Mouse (Mus musculus): Measurements from ENCODE around the gene Cyp2d9. TPM values are rescaled to one million over a fixed set of nuclear protein-coding genes. Genes with fewer than 3 reads are reported as not detected.
"Not testable (repeated sequence)": the region's sequence is repeated elsewhere in the genome, so short reads cannot be mapped to it uniquely, and the experiment has no call there.

Gene Cyp2d9
- polyA plus RNA-seq, 1 experiment from 2014 or later: not detected

DNA sequence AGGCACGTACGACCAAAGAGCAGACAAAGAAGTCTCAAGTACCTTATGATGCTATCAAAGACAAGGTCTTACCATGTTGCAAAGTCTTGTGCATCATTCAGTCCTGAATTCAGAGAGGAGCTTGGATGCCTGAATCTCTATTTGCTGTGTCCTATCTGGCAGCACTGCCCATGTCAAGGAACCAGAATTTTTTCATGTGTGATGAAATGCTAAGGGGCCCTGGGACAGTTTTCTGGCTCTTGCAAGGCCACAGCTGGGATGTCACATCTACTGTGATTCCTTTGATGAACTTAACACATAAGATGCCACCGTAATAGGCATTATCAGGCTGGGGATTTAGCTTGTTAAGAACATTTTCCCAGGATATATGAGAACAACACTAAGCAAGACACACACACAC, 1.8 kb downstream of the Cyp2d9 start:
- ATAC-seq (replicated peaks; ENCODE audit: extremely low read depth, insufficient read depth, low FRiP score): no peak
- no peak overlapping the region for H3K9ac ChIP-seq (ENCODE audit: low read length)
- WGBS: 74% methylated on average over 3 of the region's 3 CpGs
- no peaks in the 10 kb centered on the region for H3K4me1 ChIP-seq (ENCODE audit: control insufficient read depth, insufficient read depth, low read length)
- no peaks in the 10 kb centered on the region for H3K27me3 ChIP-seq (ENCODE audit: control insufficient read depth, insufficient read depth, low read length)
- H3K4me3 ChIP-seq (ENCODE audit: low read length): no peak overlapping the region
- H3K4me2 ChIP-seq (ENCODE audit: low read depth, low read length): no peak overlapping the region
- H3K9me3 ChIP-seq (replicated peaks; ENCODE audit: control insufficient read depth, low read length): peaks cover 7% of the 10 kb centered on the region
- no peak overlapping the region for H3K27ac ChIP-seq (ENCODE audit: low read length)
- no peaks in the 10 kb centered on the region for H3K36me3 ChIP-seq (ENCODE audit: control insufficient read depth, insufficient read depth)

DNA sequence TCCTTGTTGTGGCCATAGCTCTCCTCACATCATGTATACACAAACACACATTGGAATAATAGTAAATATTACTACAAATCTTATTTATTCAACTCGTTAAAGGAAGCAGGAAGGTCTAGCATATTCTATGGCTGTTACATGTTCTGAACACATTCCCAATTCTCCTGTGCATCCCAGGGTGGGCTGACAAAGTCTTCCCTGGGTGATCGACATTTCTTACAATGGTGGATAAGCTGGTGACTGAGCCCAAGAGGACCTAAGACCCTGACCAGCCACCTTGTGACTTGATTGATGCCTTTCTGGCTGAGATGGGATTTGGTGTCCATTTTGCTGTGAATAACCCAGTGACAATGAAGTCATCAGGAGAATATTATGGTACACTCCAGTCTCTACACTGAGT, 2.4 kb downstream of the Cyp2d9 start:
- no peak overlapping the region for H3K9ac ChIP-seq (ENCODE audit: low read length)
- 71% methylated on average over 2 of the region's 2 CpGs for WGBS

DNA sequence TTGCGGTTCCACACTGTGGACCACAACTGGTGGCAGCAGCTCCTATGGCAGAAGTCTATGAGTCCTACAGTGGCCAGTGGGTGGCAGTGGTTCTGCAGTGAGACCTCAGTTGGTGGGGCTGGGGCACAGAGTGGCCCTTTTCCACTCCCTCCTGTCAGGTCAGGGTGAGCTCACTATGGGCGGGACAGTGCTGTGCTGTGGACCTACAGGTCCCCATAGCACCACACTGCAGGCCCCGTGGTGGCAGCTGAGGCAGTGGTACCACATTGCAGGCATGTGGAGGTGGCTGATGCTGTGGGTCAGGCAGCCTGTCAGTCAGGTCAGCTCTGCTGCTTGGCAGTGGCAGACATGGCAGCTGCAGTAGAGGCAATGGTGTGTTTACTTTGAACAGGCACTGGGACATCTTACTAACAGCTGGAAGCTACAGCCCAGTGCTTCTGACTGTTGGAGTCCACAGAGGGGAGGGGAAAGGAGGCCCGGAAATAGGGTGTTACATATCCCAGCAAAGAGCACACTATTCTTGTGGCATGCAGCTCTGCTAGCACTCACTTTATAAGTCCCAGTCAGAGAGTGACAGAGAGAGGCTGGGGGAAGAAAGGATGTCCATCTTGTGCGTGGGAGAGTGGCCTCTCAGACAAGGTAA, 4.9 kb downstream of the Cyp2d9 start:
- no peaks in the 10 kb centered on the region for H3K27me3 ChIP-seq (ENCODE audit: control insufficient read depth, insufficient read depth, low read length)
- H3K27ac ChIP-seq (ENCODE audit: low read length): no peak overlapping the region
- peaks cover 7% of the 10 kb centered on the region for H3K9me3 ChIP-seq (replicated peaks; ENCODE audit: control insufficient read depth, low read length)
- no peak overlapping the region for H3K4me2 ChIP-seq (ENCODE audit: low read depth, low read length)
- no peak overlapping the region for H3K9ac ChIP-seq (ENCODE audit: low read length)
- ATAC-seq (replicated peaks; ENCODE audit: extremely low read depth, insufficient read depth, low FRiP score): no peak
- no peak overlapping the region for H3K4me3 ChIP-seq (ENCODE audit: low read length)
- no peaks in the 10 kb centered on the region for H3K4me1 ChIP-seq (ENCODE audit: control insufficient read depth, insufficient read depth, low read length)
- WGBS: 48% methylated on average over 5 of the region's 5 CpGs
- H3K36me3 ChIP-seq (ENCODE audit: control insufficient read depth, insufficient read depth): no peaks in the 10 kb centered on the region

More for the DNA sequence above, 2.4 kb downstream of the Cyp2d9 start:
- H3K27me3 ChIP-seq (ENCODE audit: control insufficient read depth, insufficient read depth, low read length): no peaks in the 10 kb centered on the region
- ATAC-seq (replicated peaks; ENCODE audit: extremely low read depth, insufficient read depth, low FRiP score): no peak
- no peak overlapping the region for H3K27ac ChIP-seq (ENCODE audit: low read length)
- no peak overlapping the region for H3K4me3 ChIP-seq (ENCODE audit: low read length)
- H3K9me3 ChIP-seq (replicated peaks; ENCODE audit: control insufficient read depth, low read length): peaks cover 7% of the 10 kb centered on the region
- no peak overlapping the region for H3K4me2 ChIP-seq (ENCODE audit: low read depth, low read length)
- no peaks in the 10 kb centered on the region for H3K4me1 ChIP-seq (ENCODE audit: control insufficient read depth, insufficient read depth, low read length)
- H3K36me3 ChIP-seq (ENCODE audit: control insufficient read depth, insufficient read depth): no peaks in the 10 kb centered on the region

- Histone ChIP-seq H3K9me3 (replicated peaks; ENCODE audit: control insufficient read depth, low read length) (no peaks in the 10 kb centered on the region), H3K4me2 (ENCODE audit: low read depth, low read length) (no peak overlapping the region), H3K27me3 (ENCODE audit: control insufficient read depth, insufficient read depth, low read length) (no peaks in the 10 kb centered on the region), H3K36me3 (ENCODE audit: control insufficient read depth, insufficient read depth) (no peaks in the 10 kb centered on the region), H3K27ac (ENCODE audit: low read length) (no peak overlapping the region), H3K9ac (ENCODE audit: low read length) (no peak overlapping the region), H3K4me3 (ENCODE audit: low read length) (no peak overlapping the region), H3K4me1 (ENCODE audit: control insufficient read depth, insufficient read depth, low read length) (no peaks in the 10 kb centered on the region; the same call in 1 of the 2 replicates)
- no peak for ATAC-seq (replicated peaks; ENCODE audit: extremely low read depth, insufficient read depth, low FRiP score)
- WGBS: 78% methylated on average over 3 of the region's 3 CpGs
Observed at GRCm38 (mm10) chr15:82443658-82444057, 10.4 kb downstream of the Cyp2d9 start.

DNA sequence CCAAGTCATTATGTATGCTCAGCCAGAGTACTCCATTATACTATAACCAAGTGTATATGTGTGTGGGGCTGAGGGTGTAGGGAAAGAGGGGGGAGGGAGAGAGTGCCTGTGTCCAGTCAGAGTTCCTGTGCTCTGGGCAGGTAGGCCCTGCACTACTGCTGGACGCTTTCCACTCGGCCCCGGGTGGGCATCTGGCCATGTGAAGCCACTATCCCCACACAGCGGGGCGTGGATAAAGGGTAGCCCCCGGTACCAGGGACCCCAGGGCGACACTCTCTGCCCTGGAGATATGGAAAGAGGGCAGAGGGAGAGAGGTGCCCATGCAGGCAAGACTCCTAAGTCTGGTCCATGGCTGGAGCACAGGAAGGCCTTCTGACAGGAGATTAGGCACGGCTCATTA, 12.0 kb downstream of the Cyp2d9 start:
- Histone ChIP-seq H3K9me3 (replicated peaks; ENCODE audit: control insufficient read depth, low read length) (no peaks in the 10 kb centered on the region), H3K9ac (ENCODE audit: low read length) (no peak overlapping the region), H3K36me3 (ENCODE audit: control insufficient read depth, insufficient read depth) (no peaks in the 10 kb centered on the region), H3K4me1 (ENCODE audit: control insufficient read depth, insufficient read depth, low read length) (no peaks in the 10 kb centered on the region; the same call in 1 of the 2 replicates), H3K4me3 (ENCODE audit: low read length) (no peak overlapping the region), H3K27ac (ENCODE audit: low read length) (no peak overlapping the region), H3K4me2 (ENCODE audit: low read depth, low read length) (no peak overlapping the region), H3K27me3 (ENCODE audit: control insufficient read depth, insufficient read depth, low read length) (no peaks in the 10 kb centered on the region)
- ATAC-seq (replicated peaks; ENCODE audit: extremely low read depth, insufficient read depth, low FRiP score): no peak
- 76% methylated on average over 8 of the region's 8 CpGs for WGBS

- not testable (repeated sequence) for H3K4me1 ChIP-seq (ENCODE audit: control insufficient read depth, insufficient read depth, low read length); H3K9me3 ChIP-seq (replicated peaks; ENCODE audit: control insufficient read depth, low read length); H3K4me3 ChIP-seq (ENCODE audit: low read length); H3K4me2 ChIP-seq (ENCODE audit: low read depth, low read length); H3K27ac ChIP-seq (ENCODE audit: low read length); ATAC-seq (replicated peaks; ENCODE audit: extremely low read depth, insufficient read depth, low FRiP score); H3K27me3 ChIP-seq (ENCODE audit: control insufficient read depth, insufficient read depth, low read length); H3K9ac ChIP-seq (ENCODE audit: low read length); H3K36me3 ChIP-seq (ENCODE audit: control insufficient read depth, insufficient read depth)
- WGBS: 64% methylated on average over 2 of the region's 2 CpGs
Observed at GRCm38 (mm10) chr15:82450045-82450444, 16.8 kb downstream of the Cyp2d9 start.

- not testable (repeated sequence) for H3K36me3 ChIP-seq (ENCODE audit: control insufficient read depth, insufficient read depth); H3K4me1 ChIP-seq (ENCODE audit: control insufficient read depth, insufficient read depth, low read length); H3K4me3 ChIP-seq (ENCODE audit: low read length); H3K9ac ChIP-seq (ENCODE audit: low read length); H3K27ac ChIP-seq (ENCODE audit: low read length); H3K27me3 ChIP-seq (ENCODE audit: control insufficient read depth, insufficient read depth, low read length); H3K4me2 ChIP-seq (ENCODE audit: low read depth, low read length); ATAC-seq (replicated peaks; ENCODE audit: extremely low read depth, insufficient read depth, low FRiP score); H3K9me3 ChIP-seq (replicated peaks; ENCODE audit: control insufficient read depth, low read length)
- WGBS: 76% methylated on average over 1 of the region's 1 CpGs
Observed at GRCm38 (mm10) chr15:82452133-82452532, 18.9 kb downstream of the Cyp2d9 start.

- not testable (repeated sequence) for H3K27me3 ChIP-seq (ENCODE audit: control insufficient read depth, insufficient read depth, low read length); ATAC-seq (replicated peaks; ENCODE audit: extremely low read depth, insufficient read depth, low FRiP score); H3K9ac ChIP-seq (ENCODE audit: low read length); H3K4me3 ChIP-seq (ENCODE audit: low read length); H3K36me3 ChIP-seq (ENCODE audit: control insufficient read depth, insufficient read depth); H3K27ac ChIP-seq (ENCODE audit: low read length); H3K9me3 ChIP-seq (replicated peaks; ENCODE audit: control insufficient read depth, low read length); H3K4me1 ChIP-seq (ENCODE audit: control insufficient read depth, insufficient read depth, low read length); H3K4me2 ChIP-seq (ENCODE audit: low read depth, low read length)
- WGBS: 77% methylated on average over 6 of the region's 6 CpGs
Observed at GRCm38 (mm10) chr15:82453501-82453900, 20.3 kb downstream of the Cyp2d9 start.

GRCm38 (mm10) chr15:82456086-82456790, 23.0 kb downstream of the Cyp2d9 start:
- not testable (repeated sequence) for H3K27ac ChIP-seq (ENCODE audit: low read length); H3K9ac ChIP-seq (ENCODE audit: low read length); H3K27me3 ChIP-seq (ENCODE audit: control insufficient read depth, insufficient read depth, low read length); H3K9me3 ChIP-seq (replicated peaks; ENCODE audit: control insufficient read depth, low read length); ATAC-seq (replicated peaks; ENCODE audit: extremely low read depth, insufficient read depth, low FRiP score); H3K4me3 ChIP-seq (ENCODE audit: low read length); H3K36me3 ChIP-seq (ENCODE audit: control insufficient read depth, insufficient read depth); H3K4me2 ChIP-seq (ENCODE audit: low read depth, low read length); H3K4me1 ChIP-seq (ENCODE audit: control insufficient read depth, insufficient read depth, low read length)
- 75% methylated on average over 6 of the region's 6 CpGs for WGBS

Measured in heart, embryonic 16.5 days (tissue).